Mouse (Mus musculus): ENCODE measurements around the gene Ncf1. TPM values are rescaled to one million over a fixed set of nuclear protein-coding genes. Genes with fewer than 3 reads are reported as not detected.

Gene Ncf1
- polyA plus RNA-seq, 1 experiment from 2014 or later: 2.3 TPM

- ATAC-seq (ENCODE audit: insufficient number of reproducible peaks, insufficient read depth, low FRiP score, low TSS enrichment): no peak
- H3K4me2 ChIP-seq (replicated peaks): no peak overlapping the region
- 89% methylated on average over 7 of the region's 7 CpGs for WGBS
- peaks cover 10% of the 10 kb centered on the region for H3K36me3 ChIP-seq
- no peaks in the 10 kb centered on the region for H3K9me3 ChIP-seq
- no peak overlapping the region for H3K9ac ChIP-seq
- no peaks in the 10 kb centered on the region for H3K27me3 ChIP-seq
- no peak overlapping the region for H3K4me3 ChIP-seq
- peaks cover 2% of the 10 kb centered on the region for H3K4me1 ChIP-seq
- H3K27ac ChIP-seq: no peak overlapping the region
Observed at GRCm38 (mm10) chr5:134188571-134188970, 40.9 kb downstream of the Ncf1 start.

GRCm38 (mm10) chr5:134186961-134187731 lies 42.3 kb downstream of the Ncf1 start:
- 70% methylated on average over 4 of the region's 4 CpGs for WGBS
- H3K9me3 ChIP-seq: no peaks in the 10 kb centered on the region
- H3K36me3 ChIP-seq: 0 out of 2 replicates have a peak, but pooled peaks cover 4% of the 10 kb centered on the region
- no peak overlapping the region for H3K4me3 ChIP-seq
- H3K4me1 ChIP-seq: peaks cover 15% of the 10 kb centered on the region
- H3K4me2 ChIP-seq (replicated peaks): no peak overlapping the region
- H3K27me3 ChIP-seq: no peaks in the 10 kb centered on the region
- H3K9ac ChIP-seq: no peak overlapping the region
- H3K27ac ChIP-seq: no peak overlapping the region
- ATAC-seq (ENCODE audit: insufficient number of reproducible peaks, insufficient read depth, low FRiP score, low TSS enrichment): no peak

- Histone ChIP-seq H3K4me2 (replicated peaks) (no peak overlapping the region), H3K27ac (no peak overlapping the region), H3K9me3 (no peaks in the 10 kb centered on the region), H3K36me3 (no peaks in the 10 kb centered on the region), H3K27me3 (no peaks in the 10 kb centered on the region), H3K9ac (no peak overlapping the region), H3K4me3 (no peak overlapping the region), H3K4me1 (peaks cover 18% of the 10 kb centered on the region)
- WGBS: 90% methylated on average over 3 of the region's 3 CpGs
- ATAC-seq (ENCODE audit: insufficient number of reproducible peaks, insufficient read depth, low FRiP score, low TSS enrichment): no peak
Observed at GRCm38 (mm10) chr5:134186059-134186458, 43.4 kb downstream of the Ncf1 start.

DNA sequence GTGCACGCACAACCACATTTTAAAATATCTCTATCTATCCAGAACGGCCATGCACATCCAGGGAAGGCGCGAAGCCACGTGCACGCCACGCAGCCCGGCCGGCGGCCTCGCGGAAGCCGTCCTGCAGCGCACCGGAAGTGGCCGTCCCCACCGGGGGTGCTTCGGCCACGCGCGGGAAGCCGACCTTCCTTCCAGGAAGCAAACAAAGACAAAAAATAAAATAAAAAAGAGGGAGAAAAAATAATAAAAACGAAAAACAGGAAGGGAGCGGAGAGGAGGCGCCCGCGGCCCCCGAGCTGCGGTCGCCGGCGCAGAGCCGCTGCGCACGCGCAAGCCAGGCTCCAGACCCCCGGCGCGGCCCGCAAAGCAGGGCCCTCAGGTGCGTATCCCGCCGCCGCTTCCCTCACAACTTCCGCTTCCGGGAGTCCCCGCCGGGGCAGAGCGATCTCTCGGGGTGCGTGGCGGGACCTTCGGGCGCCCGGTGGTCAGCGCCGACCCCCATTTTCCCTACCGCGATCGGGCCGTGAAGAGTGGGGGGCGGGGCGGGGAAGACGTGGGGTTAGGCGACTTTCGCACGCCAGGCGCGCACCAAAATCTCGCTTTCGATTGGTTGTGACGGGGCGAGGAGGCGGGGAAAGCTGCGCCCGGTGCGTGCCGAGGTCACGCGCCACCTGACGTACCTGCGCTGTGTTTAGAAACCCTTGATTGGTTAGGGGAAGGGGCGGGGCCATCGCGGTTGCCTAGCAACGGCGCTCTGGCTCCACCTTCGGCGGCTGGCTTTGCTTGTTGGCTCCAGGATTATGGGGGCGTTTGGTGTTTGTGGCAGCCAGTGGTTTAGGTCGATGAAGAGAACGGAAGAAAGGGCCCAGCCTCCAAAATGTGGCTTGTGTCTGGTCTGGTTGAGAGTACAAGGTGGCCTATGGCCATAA lies 45.3 kb downstream of the Ncf1 start, which contains the start of gene Gtf2ird2:
Gene Gtf2ird2 (plus strand): TSS at position 140 of the 929 bp plus-strand sequence.
- H3K4me1 ChIP-seq: peaks cover 18% of the 10 kb centered on the region
- no peaks in the 10 kb centered on the region for H3K9me3 ChIP-seq
- peak within 1 kb of the TSS; percentile 69 for H3K4me3 ChIP-seq
- peak within 1 kb of the TSS; percentile 92 for H3K4me2 ChIP-seq (replicated peaks)
- H3K36me3 ChIP-seq: no peaks in the 10 kb centered on the region
- peak within 1 kb of the TSS; percentile 92 for H3K27ac ChIP-seq
- no peaks in the 10 kb centered on the region for H3K27me3 ChIP-seq
- ATAC-seq (ENCODE audit: insufficient number of reproducible peaks, insufficient read depth, low FRiP score, low TSS enrichment): peak; percentile 90
- peak within 1 kb of the TSS; percentile 72 for H3K9ac ChIP-seq
- under 1% methylated on average over 92 of the region's 92 CpGs for WGBS

GRCm38 (mm10) chr5:134183162-134183561 lies 46.3 kb downstream of the Ncf1 start:
- no peaks in the 10 kb centered on the region for H3K9me3 ChIP-seq
- H3K4me2 ChIP-seq (replicated peaks): peak overlapping the region; percentile 92
- peak overlapping the region; percentile 92 for H3K27ac ChIP-seq
- no peaks in the 10 kb centered on the region for H3K36me3 ChIP-seq
- H3K4me1 ChIP-seq: peaks cover 18% of the 10 kb centered on the region
- peak overlapping the region; percentile 72 for H3K9ac ChIP-seq
- no peak for ATAC-seq (ENCODE audit: insufficient number of reproducible peaks, insufficient read depth, low FRiP score, low TSS enrichment)
- 62% methylated on average over 7 of the region's 7 CpGs for WGBS
- H3K27me3 ChIP-seq: no peaks in the 10 kb centered on the region
- H3K4me3 ChIP-seq: peak overlapping the region; percentile 69

DNA sequence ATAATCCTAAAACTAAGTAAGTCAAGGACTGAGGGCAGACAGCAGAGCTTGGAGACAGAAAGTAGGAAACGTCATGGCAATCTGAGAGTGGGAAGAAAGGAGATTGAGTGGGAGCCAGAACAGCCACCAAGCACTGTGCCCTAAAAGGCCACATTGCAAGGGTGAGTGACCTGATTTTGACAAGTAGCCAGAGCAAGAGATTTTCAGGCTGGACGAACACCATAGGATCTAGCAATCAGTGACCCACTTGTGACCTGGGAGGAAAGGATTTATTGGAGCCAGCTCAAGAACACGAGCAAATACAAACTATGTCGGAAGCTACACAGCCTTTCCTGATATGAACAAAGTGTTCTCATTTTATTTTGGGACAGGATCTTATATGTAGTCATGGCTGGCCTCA lies 46.7 kb downstream of the Ncf1 start:
- Histone ChIP-seq H3K27ac (no peak overlapping the region), H3K9me3 (no peaks in the 10 kb centered on the region), H3K4me2 (replicated peaks) (peak overlapping the region; percentile 92), H3K9ac (no peak overlapping the region), H3K27me3 (no peaks in the 10 kb centered on the region), H3K36me3 (no peaks in the 10 kb centered on the region), H3K4me1 (peaks cover 18% of the 10 kb centered on the region), H3K4me3 (peak overlapping the region; percentile 69; the same call in 1 of the 2 replicates)
- ATAC-seq (ENCODE audit: insufficient number of reproducible peaks, insufficient read depth, low FRiP score, low TSS enrichment): no peak
- WGBS: 76% methylated on average over 4 of the region's 4 CpGs

- no peak overlapping the region for H3K4me2 ChIP-seq (replicated peaks)
- no peak overlapping the region for H3K27ac ChIP-seq
- 63% methylated on average over 3 of the region's 3 CpGs for WGBS
- no peak for ATAC-seq (ENCODE audit: insufficient number of reproducible peaks, insufficient read depth, low FRiP score, low TSS enrichment)
- peaks cover 18% of the 10 kb centered on the region for H3K4me1 ChIP-seq
- H3K4me3 ChIP-seq: no peak overlapping the region
- H3K27me3 ChIP-seq: no peaks in the 10 kb centered on the region
- H3K9me3 ChIP-seq: no peaks in the 10 kb centered on the region
- H3K36me3 ChIP-seq: no peaks in the 10 kb centered on the region
- no peak overlapping the region for H3K9ac ChIP-seq
Observed at GRCm38 (mm10) chr5:134182172-134182571, 47.3 kb downstream of the Ncf1 start.

DNA sequence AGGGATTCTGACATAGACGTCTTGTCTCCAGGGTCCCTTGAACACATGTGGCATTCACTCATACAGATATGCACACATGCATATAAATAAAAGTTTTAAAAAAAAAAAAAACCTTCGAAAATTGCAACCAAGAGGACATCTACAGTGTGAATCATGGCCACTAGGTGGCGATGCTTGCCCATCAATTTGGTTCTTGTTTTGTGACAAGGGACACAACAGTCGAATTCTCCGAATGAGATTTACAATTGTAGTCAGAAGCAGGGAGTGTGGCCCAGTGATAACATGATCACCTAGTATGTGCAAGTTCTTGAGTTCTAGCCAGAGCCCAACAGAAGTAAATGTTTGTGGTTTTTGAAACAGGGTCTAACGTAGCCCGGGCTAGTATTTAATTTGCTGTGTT lies 49.6 kb downstream of the Ncf1 start:
- 21% methylated on average over 7 of the region's 7 CpGs for WGBS
- Histone ChIP-seq H3K4me3 (no peak overlapping the region), H3K27ac (no peak overlapping the region)

DNA sequence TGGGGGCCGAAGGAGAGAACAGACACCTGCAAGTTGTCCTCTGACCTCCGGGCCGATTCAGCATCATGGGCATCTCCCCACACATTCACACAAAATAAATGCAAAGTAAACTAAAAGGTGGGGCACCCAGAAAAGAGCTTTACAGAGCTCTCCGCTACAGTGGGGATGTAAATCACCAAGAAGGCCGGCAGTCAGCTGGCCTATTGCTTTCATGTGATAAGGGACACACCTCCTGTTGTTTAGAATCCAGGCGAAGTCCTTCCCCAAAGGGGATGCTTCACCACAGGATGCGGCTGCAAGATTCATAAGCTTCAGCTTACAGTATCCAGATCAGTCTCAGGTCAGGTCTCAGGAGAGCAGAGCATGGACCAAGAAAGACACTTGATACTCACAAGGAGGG lies 50.9 kb downstream of the Ncf1 start:
- Histone ChIP-seq H3K4me2 (replicated peaks) (no peak overlapping the region), H3K36me3 (no peaks in the 10 kb centered on the region), H3K9me3 (no peaks in the 10 kb centered on the region), H3K4me1 (peaks cover 24% of the 10 kb centered on the region), H3K27ac (no peak overlapping the region), H3K4me3 (no peak overlapping the region), H3K9ac (no peak overlapping the region), H3K27me3 (no peaks in the 10 kb centered on the region)
- WGBS: 76% methylated on average over 7 of the region's 7 CpGs
- no peak for ATAC-seq (ENCODE audit: insufficient number of reproducible peaks, insufficient read depth, low FRiP score, low TSS enrichment)

More for the DNA sequence above, 49.6 kb downstream of the Ncf1 start:
- no peaks in the 10 kb centered on the region for H3K9me3 ChIP-seq
- no peak overlapping the region for H3K9ac ChIP-seq
- H3K4me2 ChIP-seq (replicated peaks): no peak overlapping the region
- no peaks in the 10 kb centered on the region for H3K27me3 ChIP-seq
- ATAC-seq (ENCODE audit: insufficient number of reproducible peaks, insufficient read depth, low FRiP score, low TSS enrichment): no peak
- H3K4me1 ChIP-seq: peaks cover 26% of the 10 kb centered on the region
- H3K36me3 ChIP-seq: no peaks in the 10 kb centered on the region

- Histone ChIP-seq H3K27ac (peak within 1 kb of the TSS; percentile 73), H3K9me3 (no peaks in the 10 kb centered on the region), H3K9ac (peak within 1 kb of the TSS; percentile 70), H3K4me3 (peak within 1 kb of the TSS; percentile 97), H3K36me3 (peaks cover 8% of the 10 kb centered on the region), H3K4me2 (replicated peaks) (peak within 1 kb of the TSS; percentile 81), H3K4me1 (peaks cover 9% of the 10 kb centered on the region), H3K27me3 (no peaks in the 10 kb centered on the region)
- peak; percentile 71 for ATAC-seq (ENCODE audit: insufficient number of reproducible peaks, insufficient read depth, low FRiP score, low TSS enrichment)
- under 1% methylated on average over 72 of the region's 72 CpGs for WGBS
Observed at GRCm38 (mm10) chr5:134176169-134176881, 53.1 kb downstream of the Ncf1 start, which contains the start of gene Rcc1l. Gene Rcc1l, minus strand, starts transcription at chr5:134176774.

- Histone ChIP-seq H3K4me1 (peaks cover 9% of the 10 kb centered on the region), H3K4me2 (replicated peaks) (peak overlapping the region; percentile 81), H3K27ac (peak overlapping the region; percentile 73; the same call in 1 of the 2 replicates), H3K9ac (peak overlapping the region; percentile 70), H3K36me3 (peaks cover 14% of the 10 kb centered on the region), H3K4me3 (peak overlapping the region; percentile 97), H3K27me3 (no peaks in the 10 kb centered on the region), H3K9me3 (no peaks in the 10 kb centered on the region)
- ATAC-seq (ENCODE audit: insufficient number of reproducible peaks, insufficient read depth, low FRiP score, low TSS enrichment): no peak
- 4% methylated on average over 10 of the region's 10 CpGs for WGBS
Observed at GRCm38 (mm10) chr5:134175696-134176095, 53.7 kb downstream of the Ncf1 start.
